Mouse (Mus musculus) kidney, embryonic 15.5 days (tissue): ENCODE measurements around the gene Xxylt1. TPM values are rescaled to one million over a fixed set of nuclear protein-coding genes. Genes with fewer than 3 reads are reported as not detected.
A peak's percentile ranks its signal among the peaks of the same experiment; 100 is the strongest.

Source experiments
- ATAC-seq: fragments of 200-750 bp; cut with Nextera tagmentation; replicated peaks from 2 replicates; pipeline ENCODE4 v1.8.0; 2017; ENCODE audit warnings: moderate TSS enrichment; ENCODE audit not compliant: low FRiP score
- H3K27ac ChIP-seq: fragments of 300-500 bp; sonication (generic); 2 replicates; pipeline ENCODE4 v1.5.1; 2015; ENCODE audit warnings: mild to moderate bottlenecking, inconsistent platforms
- H3K27me3 ChIP-seq: fragments of 300-500 bp; sonication (generic); 2 replicates; pipeline ENCODE4 v1.6.1; 2015; ENCODE audit warnings: inconsistent platforms
- H3K36me3 ChIP-seq: fragments of 300-500 bp; sonication (generic); 2 replicates; pipeline ENCODE4 v1.6.1; 2015; ENCODE audit warnings: inconsistent platforms
- H3K4me1 ChIP-seq: fragments of 300-500 bp; sonication (generic); 2 replicates; pipeline ENCODE4 v1.6.1; 2015; ENCODE audit warnings: inconsistent platforms
- H3K4me2 ChIP-seq: fragments of 300-500 bp; sonication (generic); 2 replicates; pipeline ENCODE4 v1.6.1; 2015; ENCODE audit warnings: moderate library complexity, mild to moderate bottlenecking, inconsistent platforms
- H3K4me3 ChIP-seq: fragments of 300-500 bp; sonication (generic); replicated peaks from 2 replicates; pipeline ENCODE4 v1.5.1; 2015; ENCODE audit warnings: mild to moderate bottlenecking, inconsistent platforms
- H3K9ac ChIP-seq: fragments of 300-500 bp; sonication (generic); 2 replicates; pipeline ENCODE4 v1.6.1; 2015; ENCODE audit warnings: mild to moderate bottlenecking, inconsistent platforms
- H3K9me3 ChIP-seq: fragments of 300-500 bp; sonication (generic); replicated peaks from 2 replicates; pipeline ENCODE4 v1.6.1; 2016; ENCODE audit warnings: inconsistent platforms
- WGBS: fragments of 180-500 bp; shearing (Covaris S2); methylation state at CpG from one replicate; pipeline ENCODE4 v1.1.7; 2015; ENCODE audit warnings: mixed read lengths; 5-methylcytosine and 5-hydroxymethylcytosine counted together
- polyA plus RNA-seq: library from polyadenylated mRNA; unstranded; fragments of >200 nt; fragmentation: Nextera tagmentation; extraction: Ambion mirVana; gene quantifications from 2 replicates; pipeline ENCODE4 v1.2.1, GENCODE M21; 2015

Gene Xxylt1
- polyA plus RNA-seq, 1 experiment from 2014 or later = 19.2 TPM

GRCm38 (mm10) chr16:31037431-31037830 is 43.8 kb downstream of the Xxylt1 start:
- ATAC-seq = no peak
- Histone ChIP-seq H3K4me3 (no peak overlapping the region), H3K9me3 (no peaks in the 10 kb centered on the region), H3K36me3 (0 out of 2 replicates have a peak, but pooled peaks cover 2% of the 10 kb centered on the region), H3K9ac (no peak overlapping the region), H3K27ac (no peak overlapping the region), H3K4me2 (no peak overlapping the region), H3K4me1 (peaks cover 12% of the 10 kb centered on the region), H3K27me3 (no peaks in the 10 kb centered on the region)
- 86% methylated on average over 1 of the region's 1 CpGs for WGBS

GRCm38 (mm10) chr16:31035651-31036245 is 45.5 kb downstream of the Xxylt1 start:
- 0 out of 2 replicates have a peak, but pooled peaks cover 2% of the 10 kb centered on the region for H3K36me3 ChIP-seq
- H3K9ac ChIP-seq = no peak overlapping the region
- ATAC-seq = no peak
- peak overlapping the region; percentile 9; the same call in 1 of the 2 replicates for H3K27ac ChIP-seq
- H3K4me3 ChIP-seq = no peak overlapping the region
- 87% methylated on average over 8 of the region's 8 CpGs for WGBS
- peaks cover 12% of the 10 kb centered on the region for H3K4me1 ChIP-seq
- H3K9me3 ChIP-seq = no peaks in the 10 kb centered on the region
- no peak overlapping the region for H3K4me2 ChIP-seq
- no peaks in the 10 kb centered on the region for H3K27me3 ChIP-seq

GRCm38 (mm10) chr16:31035235-31035634 is 46.0 kb downstream of the Xxylt1 start:
- no peaks in the 10 kb centered on the region for H3K27me3 ChIP-seq
- no peak overlapping the region for H3K4me3 ChIP-seq
- ATAC-seq = no peak
- 73% methylated on average over 7 of the region's 7 CpGs for WGBS
- H3K4me1 ChIP-seq = peaks cover 11% of the 10 kb centered on the region
- H3K36me3 ChIP-seq = 0 out of 2 replicates have a peak, but pooled peaks cover 2% of the 10 kb centered on the region
- H3K4me2 ChIP-seq = no peak overlapping the region
- no peak overlapping the region for H3K9ac ChIP-seq
- no peaks in the 10 kb centered on the region for H3K9me3 ChIP-seq
- 0 out of 2 replicates have a peak overlapping the region, but pooled peaks have one; percentile 13 for H3K27ac ChIP-seq

- H3K4me1 ChIP-seq = peaks cover 8% of the 10 kb centered on the region; the same call in 1 of the 2 replicates
- 90% methylated on average over 3 of the region's 3 CpGs for WGBS
- 0 out of 2 replicates have a peak, but pooled peaks cover 2% of the 10 kb centered on the region for H3K36me3 ChIP-seq
- no peak overlapping the region for H3K4me3 ChIP-seq
- no peak for ATAC-seq
- no peaks in the 10 kb centered on the region for H3K9me3 ChIP-seq
- no peak overlapping the region for H3K9ac ChIP-seq
- H3K27ac ChIP-seq = no peak overlapping the region
- H3K4me2 ChIP-seq = no peak overlapping the region
- no peaks in the 10 kb centered on the region for H3K27me3 ChIP-seq
These were observed 47.2 kb downstream of the Xxylt1 start for GRCm38 (mm10) chr16:31034051-31034450.

GRCm38 (mm10) chr16:31029739-31030485 is 51.3 kb downstream of the Xxylt1 start:
- WGBS = 63% methylated on average over 11 of the region's 11 CpGs
- ATAC-seq = no peak
- no peak overlapping the region for H3K9ac ChIP-seq
- no peaks in the 10 kb centered on the region for H3K36me3 ChIP-seq
- peaks cover 9% of the 10 kb centered on the region; the same call in 1 of the 2 replicates for H3K4me1 ChIP-seq
- no peaks in the 10 kb centered on the region for H3K9me3 ChIP-seq
- no peak overlapping the region for H3K4me2 ChIP-seq
- no peak overlapping the region for H3K4me3 ChIP-seq
- H3K27me3 ChIP-seq = no peaks in the 10 kb centered on the region
- peak overlapping the region; percentile 37; the same call in 1 of the 2 replicates for H3K27ac ChIP-seq

- H3K27ac ChIP-seq = peak overlapping the region; percentile 45; the same call in 1 of the 2 replicates
- no peak overlapping the region for H3K4me3 ChIP-seq
- no peak overlapping the region for H3K9ac ChIP-seq
- H3K4me2 ChIP-seq = no peak overlapping the region
- H3K9me3 ChIP-seq = no peaks in the 10 kb centered on the region
- H3K36me3 ChIP-seq = no peaks in the 10 kb centered on the region
- H3K4me1 ChIP-seq = peaks cover 9% of the 10 kb centered on the region; the same call in 1 of the 2 replicates
- H3K27me3 ChIP-seq = no peaks in the 10 kb centered on the region
- no peak for ATAC-seq
These were observed 53.6 kb downstream of the Xxylt1 start for GRCm38 (mm10) chr16:31027675-31028074.

- no peak for ATAC-seq
These were observed 55.7 kb downstream of the Xxylt1 start for GRCm38 (mm10) chr16:31025516-31025915.

GRCm38 (mm10) chr16:31024997-31025396 is 56.2 kb downstream of the Xxylt1 start:
- no peaks in the 10 kb centered on the region for H3K9me3 ChIP-seq
- H3K4me1 ChIP-seq = peaks cover 16% of the 10 kb centered on the region
- WGBS = 80% methylated on average over 4 of the region's 4 CpGs
- no peak overlapping the region for H3K4me3 ChIP-seq
- no peak overlapping the region for H3K9ac ChIP-seq
- no peak overlapping the region for H3K4me2 ChIP-seq
- no peaks in the 10 kb centered on the region for H3K27me3 ChIP-seq
- H3K27ac ChIP-seq = peak overlapping the region; percentile 45; the same call in 1 of the 2 replicates
- H3K36me3 ChIP-seq = no peaks in the 10 kb centered on the region
- no peak for ATAC-seq

More at GRCm38 (mm10) chr16:31025516-31025915, 55.7 kb downstream of the Xxylt1 start:
- H3K27ac ChIP-seq = peak overlapping the region; percentile 45; the same call in 1 of the 2 replicates
- no peaks in the 10 kb centered on the region for H3K9me3 ChIP-seq
- H3K36me3 ChIP-seq = no peaks in the 10 kb centered on the region
- H3K4me2 ChIP-seq = no peak overlapping the region
- 91% methylated on average over 7 of the region's 7 CpGs for WGBS
- H3K27me3 ChIP-seq = no peaks in the 10 kb centered on the region
- H3K9ac ChIP-seq = no peak overlapping the region
- H3K4me3 ChIP-seq = no peak overlapping the region
- H3K4me1 ChIP-seq = peaks cover 17% of the 10 kb centered on the region

- Histone ChIP-seq H3K4me3 (no peak overlapping the region), H3K27ac (no peak overlapping the region), H3K9ac (no peak overlapping the region), H3K36me3 (no peaks in the 10 kb centered on the region), H3K9me3 (no peaks in the 10 kb centered on the region), H3K4me2 (no peak overlapping the region), H3K4me1 (peaks cover 13% of the 10 kb centered on the region), H3K27me3 (no peaks in the 10 kb centered on the region)
- ATAC-seq = no peak
- WGBS = 91% methylated on average over 7 of the region's 7 CpGs
These were observed 57.0 kb downstream of the Xxylt1 start for GRCm38 (mm10) chr16:31024221-31024620.

- H3K36me3 ChIP-seq = no peaks in the 10 kb centered on the region
- 88% methylated on average over 8 of the region's 8 CpGs for WGBS
- H3K4me2 ChIP-seq = no peak overlapping the region
- H3K27ac ChIP-seq = no peak overlapping the region
- peaks cover 13% of the 10 kb centered on the region for H3K4me1 ChIP-seq
- no peaks in the 10 kb centered on the region for H3K9me3 ChIP-seq
- ATAC-seq = no peak
- H3K4me3 ChIP-seq = no peak overlapping the region
- no peak overlapping the region for H3K9ac ChIP-seq
- H3K27me3 ChIP-seq = no peaks in the 10 kb centered on the region
These were observed 57.4 kb downstream of the Xxylt1 start for GRCm38 (mm10) chr16:31023803-31024202.

GRCm38 (mm10) chr16:31022287-31022686 is 58.9 kb downstream of the Xxylt1 start:
- ATAC-seq = no peak
- H3K36me3 ChIP-seq = 0 out of 2 replicates have a peak, but pooled peaks cover 4% of the 10 kb centered on the region
- H3K9ac ChIP-seq = no peak overlapping the region
- H3K9me3 ChIP-seq = no peaks in the 10 kb centered on the region
- no peak overlapping the region for H3K4me2 ChIP-seq
- H3K4me3 ChIP-seq = no peak overlapping the region
- H3K27ac ChIP-seq = no peak overlapping the region
- H3K4me1 ChIP-seq = peaks cover 12% of the 10 kb centered on the region
- H3K27me3 ChIP-seq = no peaks in the 10 kb centered on the region
- WGBS = 53% methylated on average over 5 of the region's 5 CpGs

- Histone ChIP-seq H3K27ac (no peak overlapping the region), H3K4me3 (no peak overlapping the region), H3K36me3 (0 out of 2 replicates have a peak, but pooled peaks cover 4% of the 10 kb centered on the region), H3K27me3 (no peaks in the 10 kb centered on the region), H3K4me2 (no peak overlapping the region), H3K9me3 (no peaks in the 10 kb centered on the region), H3K4me1 (peaks cover 10% of the 10 kb centered on the region), H3K9ac (no peak overlapping the region)
- WGBS = 73% methylated on average over 3 of the region's 3 CpGs
- ATAC-seq = no peak
These were observed 61.7 kb downstream of the Xxylt1 start for GRCm38 (mm10) chr16:31019514-31019913.
